Mouse (Mus musculus) heart, postnatal 0 days (tissue): Measurements from ENCODE around the gene Crym. TPM values are rescaled to one million over a fixed set of nuclear protein-coding genes. Genes with fewer than 3 reads are reported as not detected.

ENCODE experiments used
- ATAC-seq: fragments of 200-750 bp; cut with Nextera tagmentation; 2 replicates; pipeline ENCODE4 v1.8.0; 2017; ENCODE audit warnings: low read depth, moderate number of reproducible peaks, moderate library complexity; ENCODE audit not compliant: insufficient read depth
- DNase-seq: peaks from one replicate; pipeline ENCODE4 v3.0.0-alpha.2; 2016; ENCODE audit warnings: low spot score
- H3K27ac ChIP-seq: fragments of 300-500 bp; sonication (generic); 2 replicates; pipeline ENCODE4 v1.5.1; 2014; ENCODE audit warnings: low read depth, mild to moderate bottlenecking
- H3K27me3 ChIP-seq: fragments of 300-500 bp; sonication (generic); 2 replicates; pipeline ENCODE4 v1.6.1; 2014; ENCODE audit warnings: low read length, mixed read lengths; ENCODE audit not compliant: control insufficient read depth, insufficient read depth
- H3K36me3 ChIP-seq: fragments of 300-500 bp; sonication (generic); replicated peaks from 2 replicates; pipeline ENCODE4 v1.6.1; 2014; ENCODE audit warnings: low read length, mixed read lengths; ENCODE audit not compliant: control insufficient read depth, insufficient read depth
- H3K4me1 ChIP-seq: fragments of 300-500 bp; sonication (generic); 2 replicates; pipeline ENCODE4 v1.6.1; 2014; ENCODE audit warnings: antibody characterized with exemption; ENCODE audit not compliant: control insufficient read depth, insufficient read depth
- H3K4me2 ChIP-seq: fragments of 300-500 bp; sonication (generic); 2 replicates; pipeline ENCODE4 v1.6.1; 2014; ENCODE audit warnings: low read depth, mild to moderate bottlenecking, low read length, moderate library complexity
- H3K4me3 ChIP-seq: fragments of 300-500 bp; sonication (generic); 2 replicates; pipeline ENCODE4 v1.5.1; 2014; ENCODE audit warnings: low read depth, low read length
- H3K9ac ChIP-seq: fragments of 300-500 bp; sonication (generic); replicated peaks from 2 replicates; pipeline ENCODE4 v1.6.1; 2014; ENCODE audit warnings: low read depth, low read length, mixed read lengths
- H3K9me3 ChIP-seq: fragments of 300-500 bp; sonication (generic); replicated peaks from 2 replicates; pipeline ENCODE4 v1.6.1; 2016; ENCODE audit warnings: low read length; ENCODE audit not compliant: control insufficient read depth
- CTCF ChIP-seq: IDR thresholded peaks from 2 replicates; pipeline ENCODE4 v1.5.1; 2016; ENCODE audit warnings: antibody characterized with exemption, control low read depth, low read depth
- EP300 ChIP-seq: IDR thresholded peaks from 2 replicates; pipeline ENCODE4 v1.6.1; 2016; ENCODE audit warnings: antibody characterized with exemption, low read depth
- WGBS: fragments of 180-500 bp; shearing (Covaris S2); extraction: QIAGEN DNeasy Blood & Tissue Kit; methylation state at CpG from one replicate; pipeline ENCODE4 v1.1.7; 2014; 5-methylcytosine and 5-hydroxymethylcytosine counted together
- polyA plus RNA-seq: library from polyadenylated mRNA; unstranded; fragments of >200 nt; fragmentation: Nextera tagmentation; extraction: Ambion mirVana; gene quantifications from 2 replicates; pipeline ENCODE4 v1.2.1, GENCODE M21; 2015
- total RNA-seq: library from RNA; depleted of rRNA; stranded (reverse); fragments of >200 nt; gene quantifications from 2 replicates; pipeline ENCODE4 v1.2.3, GENCODE M21; 2014; ENCODE audit warnings: low replicate concordance; rRNA removed

The Crym gene
- total and polyA plus RNA-seq, 2 experiments from 2014 or later: 0.45 TPM; not detected in 1

GRCm38 (mm10) chr7:120157575-120158061 lies 44.3 kb downstream of the Crym start:
- Histone ChIP-seq H3K27me3 (no peaks in the 10 kb centered on the region), H3K9ac (no peak overlapping the region), H3K4me3 (no peak overlapping the region), H3K9me3 (no peaks in the 10 kb centered on the region), H3K4me1 (no peaks in the 10 kb centered on the region), H3K4me2 (no peak overlapping the region), H3K36me3 (no peaks in the 10 kb centered on the region), H3K27ac (no peak overlapping the region)
- WGBS: 48% methylated on average over 5 of the region's 5 CpGs
- no peak for ATAC-seq
- TF ChIP-seq EP300: no peak
- no peak for TF ChIP-seq CTCF
- DNase-seq: no peak

- H3K9me3 ChIP-seq: no peaks in the 10 kb centered on the region
- no peaks in the 10 kb centered on the region for H3K27me3 ChIP-seq
- WGBS: 40% methylated on average over 2 of the region's 2 CpGs
- no peaks in the 10 kb centered on the region for H3K4me1 ChIP-seq
- H3K4me3 ChIP-seq: no peak overlapping the region
- DNase-seq: no peak
- no peak overlapping the region for H3K27ac ChIP-seq
- no peaks in the 10 kb centered on the region for H3K36me3 ChIP-seq
- no peak overlapping the region for H3K9ac ChIP-seq
- TF ChIP-seq EP300 (no peak), CTCF (no peak)
- ATAC-seq: no peak
- H3K4me2 ChIP-seq: no peak overlapping the region
Measured at GRCm38 (mm10) chr7:120156841-120157409, 45.0 kb downstream of the Crym start.

DNA sequence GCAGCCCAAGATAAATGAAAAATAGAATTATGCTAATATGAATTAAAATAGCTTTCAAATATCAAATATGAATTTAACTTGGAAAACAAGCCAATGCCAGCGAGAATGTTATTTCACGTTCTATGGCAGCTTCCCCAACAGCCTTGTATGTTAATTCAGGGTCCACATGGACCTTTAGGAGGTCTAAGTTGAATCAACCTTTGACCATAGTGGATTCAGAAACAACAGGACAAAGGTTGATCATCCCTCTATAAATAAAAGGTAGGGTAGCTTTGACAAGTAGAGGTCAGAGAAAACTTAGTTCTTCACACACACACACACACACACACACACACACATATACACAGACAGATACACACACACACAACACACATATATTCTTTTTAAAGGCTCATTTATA lies 51.0 kb downstream of the Crym start:
- no peak for ATAC-seq
- TF ChIP-seq EP300: no peak
- no peak for DNase-seq
- WGBS: 78% methylated on average over 2 of the region's 2 CpGs
- Histone ChIP-seq H3K4me3 (no peak overlapping the region), H3K4me2 (no peak overlapping the region), H3K4me1 (no peaks in the 10 kb centered on the region), H3K27me3 (no peaks in the 10 kb centered on the region), H3K9me3 (no peaks in the 10 kb centered on the region), H3K9ac (no peak overlapping the region), H3K36me3 (no peaks in the 10 kb centered on the region), H3K27ac (no peak overlapping the region)

- Histone ChIP-seq H3K27ac (no peak overlapping the region), H3K4me3 (no peak overlapping the region), H3K9me3 (no peaks in the 10 kb centered on the region), H3K27me3 (no peaks in the 10 kb centered on the region), H3K36me3 (no peaks in the 10 kb centered on the region), H3K9ac (no peak overlapping the region), H3K4me1 (no peaks in the 10 kb centered on the region), H3K4me2 (no peak overlapping the region)
- DNase-seq (no peak), ATAC-seq (no peak)
- no peak for TF ChIP-seq EP300
- no peak for TF ChIP-seq CTCF
- 38% methylated on average over 3 of the region's 3 CpGs for WGBS
Measured at GRCm38 (mm10) chr7:120150257-120150656, 51.7 kb downstream of the Crym start.

DNA sequence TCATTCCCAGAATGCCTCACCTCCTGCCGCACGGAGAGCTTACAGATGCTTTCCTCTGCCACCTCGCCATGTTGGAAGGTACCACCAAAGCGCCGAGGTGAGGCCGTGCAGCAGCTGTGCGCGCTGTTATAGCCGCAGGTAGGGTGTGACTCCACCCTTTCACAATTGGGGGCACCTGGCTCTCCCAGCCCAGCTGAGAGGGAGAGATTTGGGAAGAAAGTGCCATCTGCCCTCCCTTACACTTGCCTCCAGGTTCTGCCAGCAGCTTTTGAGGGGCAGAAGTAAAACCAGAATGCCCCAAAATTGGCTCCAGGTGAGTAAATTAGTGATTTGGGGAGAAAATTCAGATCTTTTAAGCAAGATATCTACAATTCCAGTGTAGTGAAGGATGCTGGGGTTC lies 56.7 kb downstream of the Crym start, which contains the start of gene Zp2:
Gene Zp2 (minus strand): TSS at position 101 of the 400 bp plus-strand sequence.
- Histone ChIP-seq H3K4me3 (no peak within 1 kb of the TSS), H3K9me3 (no peaks in the 10 kb centered on the region), H3K27me3 (no peaks in the 10 kb centered on the region), H3K27ac (no peak within 1 kb of the TSS), H3K4me2 (no peak within 1 kb of the TSS), H3K9ac (no peak within 1 kb of the TSS), H3K4me1 (peaks cover 6% of the 10 kb centered on the region; the same call in 1 of the 2 replicates), H3K36me3 (no peaks in the 10 kb centered on the region)
- ATAC-seq (no peak), DNase-seq (no peak)
- TF ChIP-seq EP300: no peak
- 53% methylated on average over 9 of the region's 9 CpGs for WGBS

- Histone ChIP-seq H3K27ac (no peak overlapping the region), H3K9me3 (no peaks in the 10 kb centered on the region), H3K27me3 (no peaks in the 10 kb centered on the region), H3K4me2 (no peak overlapping the region), H3K36me3 (no peaks in the 10 kb centered on the region), H3K4me3 (no peak overlapping the region), H3K9ac (no peak overlapping the region), H3K4me1 (peaks cover 6% of the 10 kb centered on the region; the same call in 1 of the 2 replicates)
- ATAC-seq (no peak), DNase-seq (no peak)
- TF ChIP-seq CTCF (no peak), EP300 (no peak)
- whole genome bisulfite sequencing: 74% methylated on average over 1 of the region's 1 CpGs
Measured at GRCm38 (mm10) chr7:120142743-120143142, 59.2 kb downstream of the Crym start.

Other genes starting within 250 kb of the Crym start
- gene Dnah3, start 106.8 kb downstream of the Crym start, total RNA-seq: 0.08 TPM in 1 of 2 replicates, not detected in the other
- 0.08 TPM in 1 of 2 replicates, not detected in the other for gene Dnah3, start 106.8 kb downstream of the Crym start, polyA plus RNA-seq
- 24.7 and 25.2 TPM in 2 replicates for gene Tmem159, start 99.8 kb downstream of the Crym start, total RNA-seq
- 20.6 and 35.4 TPM in 2 replicates for gene Tmem159, start 99.8 kb downstream of the Crym start, polyA plus RNA-seq
- 0.31 TPM in 1 of 2 replicates, not detected in the other for gene Zp2, start 56.8 kb downstream of the Crym start, total RNA-seq
- gene Zp2, start 56.8 kb downstream of the Crym start, polyA plus RNA-seq: 0.14 and 0.15 TPM in 2 replicates
- not detected in 2 replicates for gene Anks4b, start 28.3 kb downstream of the Crym start, total RNA-seq
- not detected in 2 replicates for gene Anks4b, start 28.3 kb downstream of the Crym start, polyA plus RNA-seq
- not detected in 2 replicates for gene Abca14, start 1.9 kb upstream of the Crym start, total RNA-seq
- gene Abca14, start 1.9 kb upstream of the Crym start, polyA plus RNA-seq: not detected in 2 replicates
- gene Abca15, start 126.6 kb upstream of the Crym start, total RNA-seq: not detected in 2 replicates
- not detected in 2 replicates for gene Abca15, start 126.6 kb upstream of the Crym start, polyA plus RNA-seq
- not detected in 2 replicates for gene Abca16, start 207.5 kb upstream of the Crym start, total RNA-seq
- gene Abca16, start 207.5 kb upstream of the Crym start, polyA plus RNA-seq: not detected in 2 replicates